Mouse (Mus musculus) C2C12 (cell line): ENCODE measurements around the gene 6720489N17Rik.
"Not testable (repeated sequence)": the region's sequence is repeated elsewhere in the genome, so short reads cannot be mapped to it uniquely, and the experiment has no call there.

Source experiments
- CTCF ChIP-seq: IDR thresholded peaks from one replicate; pipeline ENCODE4 v1.5.1; 2011; ENCODE audit not compliant: control insufficient read depth, insufficient read depth, insufficient read length
- FOSL1 ChIP-seq: IDR thresholded peaks from one replicate; pipeline ENCODE4 v1.8.0; 2011; ENCODE audit warnings: mild to moderate bottlenecking, low read length; ENCODE audit not compliant: poor library complexity, insufficient read depth, severe bottlenecking
- MAX ChIP-seq: IDR thresholded peaks from one replicate; pipeline ENCODE4 v1.6.1; 2011; ENCODE audit warnings: mild to moderate bottlenecking, control low read depth
- MYOD1 ChIP-seq: IDR thresholded peaks from one replicate; pipeline ENCODE4 v1.6.1; 2011; ENCODE audit warnings: low read depth; ENCODE audit not compliant: control insufficient read depth, insufficient read length
- MYOG ChIP-seq: IDR thresholded peaks from one replicate; pipeline ENCODE4 v1.6.1; 2011; ENCODE audit not compliant: control insufficient read depth, insufficient read length; ENCODE audit errors: extremely low read depth
- USF1 ChIP-seq: IDR thresholded peaks from one replicate; pipeline ENCODE4 v1.6.1; 2011; ENCODE audit warnings: low read depth, mild to moderate bottlenecking, control low read depth, moderate library complexity

DNA sequence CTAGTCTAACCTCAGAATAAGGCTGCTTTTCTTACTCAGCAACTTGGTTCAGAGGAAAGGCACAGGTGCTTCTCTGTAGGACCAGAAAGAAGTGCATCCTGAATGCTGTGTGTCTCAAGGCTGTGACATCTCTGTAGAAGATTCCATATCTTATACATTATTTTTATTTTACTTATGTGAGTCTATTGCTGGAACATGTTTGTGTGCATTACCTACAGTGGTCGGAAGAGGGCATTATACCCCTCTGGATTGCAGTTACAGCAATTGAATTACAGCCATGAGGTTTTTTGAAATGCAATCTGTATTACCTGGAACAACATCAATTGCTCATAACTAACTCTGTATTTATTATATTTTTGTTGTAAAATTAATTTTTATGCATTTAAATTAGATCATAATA is 62.3 kb downstream of the 6720489N17Rik start:
- TF ChIP-seq CTCF, MYOG, USF1, FOSL1, MAX, MYOD1: not testable (repeated sequence)
